Mouse (Mus musculus) E14TG2a.4 (cell line): ENCODE measurements around the gene Psg17.
"Not testable (repeated sequence)": the region's sequence is repeated elsewhere in the genome, so short reads cannot be mapped to it uniquely, and the experiment has no call there.

Experiments
- H3K27me3 ChIP-seq: 2 replicates; pipeline ENCODE4 v1.6.1; 2014; ENCODE audit warnings: low read length, control low read depth; ENCODE audit not compliant: insufficient read depth
- H3K36me3 ChIP-seq: 2 replicates; pipeline ENCODE4 v1.6.1; 2014; ENCODE audit warnings: low read length, control low read depth; ENCODE audit not compliant: insufficient read depth
- H3K4me1 ChIP-seq: replicated peaks from 2 replicates; pipeline ENCODE4 v1.6.1; 2014; ENCODE audit warnings: low read depth, low read length, control low read depth
- H3K4me3 ChIP-seq: replicated peaks from 2 replicates; pipeline ENCODE4 v1.5.1; 2014; ENCODE audit warnings: mild to moderate bottlenecking, low read length
- H3K9me3 ChIP-seq: 2 replicates; pipeline ENCODE4 v1.6.1; 2014; ENCODE audit warnings: low read length, control low read depth
- CTCF ChIP-seq: conservative IDR thresholded peaks from 2 replicates; pipeline ENCODE4 v1.5.1; 2014; ENCODE audit warnings: low read length
- NANOG ChIP-seq: IDR thresholded peaks from 2 replicates; pipeline ENCODE4 v1.6.1; 2014; ENCODE audit warnings: borderline replicate concordance, low read length, mixed read lengths
- POU5F1 ChIP-seq: IDR thresholded peaks from 2 replicates; pipeline ENCODE4 v1.6.1; 2014; ENCODE audit warnings: low read length, borderline replicate concordance

Psg17 gene

DNA sequence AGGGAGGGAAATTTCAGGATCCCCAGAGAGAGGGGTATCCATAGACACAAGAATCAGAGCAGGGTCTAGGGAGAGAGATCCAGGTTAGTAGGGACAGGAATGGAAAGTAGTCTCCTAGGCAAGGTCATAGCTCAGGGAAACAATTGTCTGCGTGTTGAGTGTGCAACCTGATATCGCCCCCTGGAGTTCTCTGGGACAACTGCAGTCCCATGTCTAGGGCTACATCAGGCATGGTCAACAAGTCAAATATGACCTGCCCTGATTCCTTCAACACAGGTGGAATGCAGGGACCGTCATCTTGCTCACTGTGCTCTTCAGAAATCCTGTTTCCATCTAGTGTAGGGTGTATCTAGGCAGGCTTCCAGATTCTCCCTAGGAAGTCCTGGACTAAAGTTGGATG, 22.3 kb downstream of the Psg17 start:
- H3K27me3 ChIP-seq: no peaks in the 10 kb centered on the region
- H3K4me3 ChIP-seq: no peak overlapping the region
- TF ChIP-seq CTCF: peak; percentile 54
- TF ChIP-seq POU5F1: no peak
- no peak for TF ChIP-seq NANOG
- no peaks in the 10 kb centered on the region for H3K4me1 ChIP-seq
- H3K9me3 ChIP-seq: peaks cover 4% of the 10 kb centered on the region; the same call in 1 of the 2 replicates
- no peaks in the 10 kb centered on the region for H3K36me3 ChIP-seq

DNA sequence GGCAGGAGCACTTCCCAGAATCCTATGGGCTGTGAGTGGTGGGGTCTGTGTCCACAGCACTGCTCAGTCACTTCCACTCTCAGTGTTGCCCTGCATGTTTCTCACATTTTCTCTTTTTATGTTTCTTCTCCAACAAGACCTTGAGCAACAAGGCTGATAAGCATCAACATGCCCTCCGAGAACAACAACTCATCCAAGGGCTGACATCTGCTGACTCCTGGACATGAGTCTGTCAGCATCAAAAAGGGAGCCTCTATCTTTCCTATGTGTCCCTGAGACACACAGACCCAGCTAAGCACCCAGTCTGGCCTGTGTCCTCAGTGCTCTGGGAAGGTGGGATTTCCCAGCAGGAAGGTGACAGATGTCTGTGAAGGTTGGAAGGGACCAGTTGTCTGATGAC, 23.0 kb downstream of the Psg17 start, which contains the start of gene Psg19:
TSS of gene Psg19 (minus strand) at position 101 of the 400 bp plus-strand sequence.
- Histone ChIP-seq H3K27me3 (no peaks in the 10 kb centered on the region), H3K4me1 (no peaks in the 10 kb centered on the region), H3K4me3 (no peak within 1 kb of the TSS), H3K9me3 (peaks cover 4% of the 10 kb centered on the region; the same call in 1 of the 2 replicates), H3K36me3 (no peaks in the 10 kb centered on the region)
- TF ChIP-seq CTCF (no peak), NANOG (no peak), POU5F1 (no peak)

DNA sequence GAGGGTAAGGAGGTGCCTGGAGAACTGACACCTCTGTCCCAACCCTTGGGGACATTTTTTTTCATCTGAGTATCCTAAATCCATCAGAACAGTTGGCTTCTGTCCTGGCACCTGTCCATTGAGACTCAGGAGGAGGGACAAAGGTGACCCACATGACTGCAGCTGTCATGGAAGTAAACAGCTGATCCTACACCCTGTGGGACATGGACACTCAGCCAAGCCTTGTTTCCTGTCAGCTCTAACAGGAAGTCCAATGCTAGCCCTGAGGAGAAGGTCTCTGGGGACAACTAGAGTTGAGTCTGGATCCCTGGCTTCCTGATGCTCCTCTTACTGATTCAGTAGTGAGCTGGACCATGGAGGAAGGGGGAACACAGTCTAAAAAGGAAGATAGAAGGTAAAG, 30.7 kb downstream of the Psg17 start:
- H3K9me3 ChIP-seq, H3K4me1 ChIP-seq, H3K27me3 ChIP-seq, H3K36me3 ChIP-seq, H3K4me3 ChIP-seq: not testable (repeated sequence)

DNA sequence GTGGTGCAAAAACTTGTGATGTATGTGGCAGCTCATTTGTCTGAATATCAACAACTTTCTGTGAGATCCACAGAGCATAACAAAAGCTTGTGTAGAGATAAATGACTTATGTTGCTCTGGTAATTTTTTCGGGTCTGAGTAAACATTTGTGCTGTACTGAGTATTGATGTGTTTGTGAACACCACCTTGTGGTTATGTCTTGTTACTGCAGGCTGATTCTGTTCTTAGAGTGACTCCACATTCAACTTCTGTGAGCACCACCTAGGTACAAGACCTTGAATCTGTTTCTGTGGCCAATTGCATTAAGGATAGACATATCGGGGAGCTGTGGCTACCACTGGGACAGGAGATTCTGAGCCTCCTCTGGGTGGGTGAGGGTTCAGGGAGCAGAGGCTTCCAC, 40.1 kb downstream of the Psg17 start:
- H3K36me3 ChIP-seq, H3K27me3 ChIP-seq, H3K4me3 ChIP-seq, H3K4me1 ChIP-seq: not testable (repeated sequence)
- H3K9me3 ChIP-seq: peaks cover 35% of the 10 kb centered on the region
- TF ChIP-seq CTCF: 0 out of 2 replicates have a peak, but pooled peaks have one; percentile 2

DNA sequence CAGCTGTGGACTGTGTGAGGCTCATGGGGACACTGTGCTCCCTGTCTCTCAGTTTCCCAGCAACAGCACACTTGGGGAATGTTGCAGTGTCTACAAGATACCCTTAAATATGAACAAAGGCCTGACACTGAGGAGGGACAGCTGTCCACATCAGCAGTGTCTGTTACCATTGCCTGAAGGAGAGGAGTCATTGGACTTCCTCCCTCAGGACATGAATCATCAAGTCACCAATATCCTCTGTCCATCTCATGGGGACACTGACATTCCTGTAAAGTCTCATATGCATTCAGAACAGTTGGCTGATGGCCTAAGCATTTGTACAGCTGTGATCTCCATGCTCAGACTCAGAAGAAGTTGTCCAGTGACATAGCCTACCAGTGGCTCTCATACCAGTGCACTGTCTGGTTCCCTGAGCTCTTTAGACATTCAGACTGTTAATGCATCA, 42.0 kb downstream of the Psg17 start:
- no peaks in the 10 kb centered on the region for H3K4me1 ChIP-seq
- TF ChIP-seq POU5F1 (no peak), NANOG (no peak), CTCF (no peak)
- peaks cover 24% of the 10 kb centered on the region for H3K9me3 ChIP-seq
- H3K4me3 ChIP-seq: no peak overlapping the region
- H3K36me3 ChIP-seq: no peaks in the 10 kb centered on the region
- no peaks in the 10 kb centered on the region for H3K27me3 ChIP-seq
